Comparison of ENCODE assay signal across 23 mouse cellular contexts in genomic region chr2:172698961-172699360, GRCm38 (mm10).
"Had no signal": no experiment of that assay in that cellular context is flagged by ENCODE, and none has a peak within 500 bp of the region (broad histone marks: within the 10 kb centered on the region; RNA-seq: fewer than 3 reads in every experiment).

No protein-coding gene starts in this region.

- H3K4me1 ChIP-seq: limb, embryonic 13.5 days; liver, embryonic 12.5 days; liver, embryonic 15.5 days; lung, embryonic 15.5 days; megakaryocyte, embryonic 14.5 days; midbrain, embryonic 13.5 days; neural tube, embryonic 13.5 days; stomach, embryonic 15.5 days had no signal

- H3K36me3 ChIP-seq: limb, embryonic 13.5 days; liver, embryonic 12.5 days; liver, embryonic 15.5 days; lung, embryonic 15.5 days; midbrain, embryonic 10.5 days; midbrain, embryonic 13.5 days; neural tube, embryonic 13.5 days; stomach, embryonic 15.5 days had no signal

- H3K27ac ChIP-seq: limb, embryonic 13.5 days; liver, embryonic 12.5 days; liver, embryonic 15.5 days; lung, embryonic 15.5 days; midbrain, embryonic 10.5 days; midbrain, embryonic 13.5 days; neural tube, embryonic 13.5 days; stomach, embryonic 15.5 days had no signal

- H3K4me3 ChIP-seq: limb, embryonic 13.5 days; liver, embryonic 12.5 days; liver, embryonic 15.5 days; lung, embryonic 15.5 days; megakaryocyte, embryonic 14.5 days; midbrain, embryonic 10.5 days; midbrain, embryonic 13.5 days; myocyte; neural tube, embryonic 13.5 days; stomach, embryonic 15.5 days had no signal

- H3K9me3 ChIP-seq: limb, embryonic 13.5 days; liver, embryonic 12.5 days; liver, embryonic 15.5 days; lung, embryonic 15.5 days; megakaryocyte, embryonic 14.5 days; midbrain, embryonic 10.5 days; midbrain, embryonic 13.5 days; neural tube, embryonic 13.5 days; stomach, embryonic 15.5 days had no signal

- H3K9ac ChIP-seq: limb, embryonic 13.5 days; liver, embryonic 12.5 days; liver, embryonic 15.5 days; lung, embryonic 15.5 days; midbrain, embryonic 13.5 days; neural tube, embryonic 13.5 days; stomach, embryonic 15.5 days had no signal

- DNase-seq: kidney, adult 2 months; kidney, postnatal 10 days; kidney, postnatal 36 days; layer of hippocampus, postnatal 36 days; left cerebral cortex, postnatal 4 days; liver; lung, adult 18-20 months; lung, postnatal 10 days; lung, postnatal 36 days; right cerebral cortex, postnatal 25 days; spleen, adult 18-20 months; thymus, postnatal 25 days had no signal

- H3K4me2 ChIP-seq: limb, embryonic 13.5 days; liver, embryonic 12.5 days; liver, embryonic 15.5 days; lung, embryonic 15.5 days; midbrain, embryonic 13.5 days; neural tube, embryonic 13.5 days; stomach, embryonic 15.5 days had no signal

- ATAC-seq: liver, embryonic 12.5 days; midbrain, embryonic 13.5 days; midbrain, embryonic 16.5 days had no signal

- H3K27me3 ChIP-seq: limb, embryonic 13.5 days; liver, embryonic 12.5 days; liver, embryonic 15.5 days; lung, embryonic 15.5 days; megakaryocyte, embryonic 14.5 days; stomach, embryonic 15.5 days had no signal
